Mouse (Mus musculus) spleen, adult 18-20 months (tissue): ENCODE data around the gene Igf2bp1.
A peak's percentile ranks its signal among the peaks of the same experiment; 100 is the strongest.

Experiments used
- DNase-seq, 2 experiments: peaks; one replicate each; pipeline ENCODE4 v3.0.0; 2022; ENCODE audit warnings: mixed read lengths in 2 of 2

Igf2bp1 gene

DNA sequence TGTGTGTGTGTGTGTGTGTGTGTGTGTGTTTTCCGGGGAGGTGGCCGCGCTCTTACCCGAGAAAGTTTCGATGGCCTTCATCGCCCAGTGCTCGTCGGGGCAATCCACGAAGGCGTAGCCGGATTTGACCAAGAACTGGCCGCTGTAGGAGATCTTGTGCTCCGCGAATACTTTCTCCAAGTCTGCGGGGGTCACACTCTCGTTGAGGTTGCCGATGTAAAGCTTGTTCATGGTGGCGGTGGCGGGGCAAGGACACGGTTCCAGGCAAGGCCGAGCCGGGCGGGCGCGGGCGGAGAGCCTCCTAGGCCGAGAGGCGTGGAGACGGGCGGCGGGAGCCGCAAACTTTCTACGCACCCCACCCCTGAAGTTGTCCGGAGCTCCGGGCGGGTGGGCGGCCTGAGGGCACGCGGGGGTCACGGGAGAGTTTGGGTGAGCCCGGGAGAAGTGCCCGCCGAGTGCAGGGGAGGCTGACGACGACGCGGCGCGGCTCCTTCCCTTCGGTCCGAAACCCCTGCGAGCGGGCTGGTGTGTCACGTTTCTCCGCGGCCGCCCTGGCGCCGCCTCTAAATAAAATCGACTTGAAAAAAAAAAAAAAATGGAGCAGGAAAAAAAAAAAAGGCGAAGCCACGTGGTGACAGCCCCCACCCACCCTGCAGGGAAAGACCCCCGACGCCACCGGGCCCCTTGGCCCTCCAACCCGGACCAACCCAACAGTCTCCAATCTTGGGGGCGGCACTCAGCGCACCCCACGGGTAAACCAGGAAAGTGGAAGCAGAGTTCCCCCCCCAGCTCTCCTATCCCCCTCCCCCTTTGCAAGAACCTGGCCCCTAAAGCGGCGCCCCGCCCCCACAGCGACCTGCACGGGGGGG lies at the start of gene Igf2bp1:
TSS of gene Igf2bp1 (minus strand) at position 538 of the 869 bp plus-strand sequence.
- DNase-seq, result peak in 1 of 2 experiments; percentile 33

DNA sequence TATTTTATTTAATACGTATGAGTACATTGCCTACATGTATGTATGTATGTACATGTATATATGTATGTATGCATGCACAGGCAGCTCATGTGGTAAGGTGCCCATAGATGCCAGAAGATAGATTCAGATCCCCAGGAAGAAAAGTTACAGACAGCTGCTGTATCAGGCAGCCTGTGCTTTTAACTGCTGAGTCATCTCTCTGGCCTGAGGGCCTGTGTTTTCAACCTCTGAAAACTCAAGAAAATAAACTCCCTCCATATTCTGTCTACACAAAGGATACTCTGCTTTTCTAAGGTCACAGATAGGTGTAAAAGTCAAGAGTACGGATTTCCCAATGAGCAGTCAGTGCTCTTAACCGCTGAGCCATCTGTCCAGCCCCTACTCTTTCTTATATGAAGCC lies 45.1 kb upstream of the Igf2bp1 start:
- DNase-seq, result no peak

DNA sequence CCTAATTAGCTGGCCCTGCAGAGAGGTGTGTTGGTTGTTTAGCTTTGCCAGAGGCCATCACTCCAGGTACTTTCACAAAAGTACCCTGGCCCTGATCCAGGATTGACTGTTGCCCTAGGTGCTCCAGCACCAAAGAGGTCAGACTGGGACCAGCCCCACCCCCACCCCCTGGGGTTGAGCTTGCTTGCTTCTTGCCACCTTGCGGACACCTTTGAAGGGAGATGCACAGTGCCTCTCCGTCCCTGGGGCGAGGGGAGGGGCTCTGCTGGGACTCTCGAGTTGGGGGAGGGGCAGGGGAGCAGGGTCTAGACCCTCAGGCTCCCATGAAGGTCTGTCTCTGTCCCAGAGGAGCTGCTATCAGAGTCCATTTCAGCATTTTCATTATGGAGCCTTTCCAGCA lies 44.2 kb upstream of the Igf2bp1 start:
- DNase-seq, result no peak

DNA sequence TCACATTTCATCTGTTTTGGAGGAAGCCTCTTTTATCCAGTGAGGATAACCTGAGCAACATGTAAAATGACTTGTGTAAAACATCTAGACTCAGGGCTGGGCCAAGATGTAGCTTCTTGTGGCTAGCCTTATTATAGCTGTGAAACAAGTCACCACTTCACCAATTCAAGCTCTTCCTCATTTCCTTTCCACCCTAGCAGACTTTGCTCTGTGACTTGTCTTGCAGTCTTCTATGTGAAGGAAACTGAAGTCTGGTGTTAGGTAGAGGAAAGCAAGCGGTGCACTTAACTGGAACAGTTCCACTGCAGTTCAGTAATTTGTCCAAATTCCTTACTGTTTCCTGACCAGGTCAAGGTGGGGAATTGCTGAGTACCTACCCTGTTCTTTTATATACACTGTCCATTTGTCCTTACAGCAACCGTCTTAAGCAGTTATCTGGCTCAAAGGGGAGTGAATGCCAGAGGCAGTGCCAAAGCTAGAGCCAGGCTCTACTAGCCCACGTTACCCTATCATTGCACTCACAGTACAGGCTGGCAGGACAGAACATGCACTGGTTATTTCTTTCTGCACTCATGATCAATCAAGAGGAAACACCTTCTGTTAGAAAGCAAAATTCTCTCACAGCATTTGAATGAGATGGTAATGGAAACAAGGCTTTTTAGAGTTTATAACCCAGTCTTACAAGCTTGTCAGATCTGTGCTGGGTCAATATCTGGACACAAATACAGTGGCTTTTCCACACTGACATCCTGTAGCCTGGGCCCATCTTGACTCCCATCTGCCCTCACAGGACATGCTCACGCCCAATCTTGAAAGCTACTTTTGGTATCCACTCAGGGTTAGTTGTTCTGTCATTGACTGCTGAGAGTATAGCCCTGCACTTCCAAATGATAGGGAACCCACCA lies 42.0 kb upstream of the Igf2bp1 start:
- no peak for DNase-seq

DNA sequence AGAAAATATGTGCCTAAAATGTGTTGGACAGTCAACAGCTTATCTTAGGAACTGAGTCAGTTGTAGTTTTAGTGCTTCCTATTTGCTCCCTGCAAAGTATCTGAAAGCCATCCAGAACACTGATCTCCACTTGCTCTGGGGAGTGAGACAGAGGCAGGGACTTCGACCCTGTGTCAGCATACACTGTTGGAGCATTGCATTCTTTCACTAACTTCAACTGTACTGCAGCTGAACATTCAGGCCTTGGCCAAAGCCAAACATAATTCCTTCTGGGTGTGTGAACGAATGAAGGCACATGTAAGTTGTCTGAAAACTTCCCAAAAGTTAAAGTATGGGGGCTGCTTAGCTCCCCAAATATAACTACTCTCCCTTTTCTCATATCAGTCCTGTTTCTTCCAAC lies 41.1 kb upstream of the Igf2bp1 start:
- DNase-seq, result no peak

DNA sequence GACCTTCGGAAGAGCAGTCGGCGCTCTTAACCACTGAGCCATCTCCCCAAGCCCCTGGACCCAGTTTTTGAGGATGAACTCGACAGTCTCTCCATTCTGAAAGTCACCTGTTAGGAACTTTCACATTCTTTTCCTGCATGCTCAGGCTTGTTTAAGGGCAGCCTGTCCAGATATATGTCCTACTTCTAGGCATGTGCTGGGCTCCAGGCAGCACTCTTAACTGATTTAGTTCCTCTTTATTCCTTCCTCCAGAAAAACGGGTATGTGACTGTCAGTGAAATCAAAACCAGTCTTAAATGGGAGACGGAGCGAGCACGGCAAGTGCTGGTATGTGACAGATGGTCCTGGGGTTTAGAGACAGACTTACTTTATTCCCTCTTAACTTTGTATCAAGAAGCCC lies 40.3 kb upstream of the Igf2bp1 start:
- no peak for DNase-seq

DNA sequence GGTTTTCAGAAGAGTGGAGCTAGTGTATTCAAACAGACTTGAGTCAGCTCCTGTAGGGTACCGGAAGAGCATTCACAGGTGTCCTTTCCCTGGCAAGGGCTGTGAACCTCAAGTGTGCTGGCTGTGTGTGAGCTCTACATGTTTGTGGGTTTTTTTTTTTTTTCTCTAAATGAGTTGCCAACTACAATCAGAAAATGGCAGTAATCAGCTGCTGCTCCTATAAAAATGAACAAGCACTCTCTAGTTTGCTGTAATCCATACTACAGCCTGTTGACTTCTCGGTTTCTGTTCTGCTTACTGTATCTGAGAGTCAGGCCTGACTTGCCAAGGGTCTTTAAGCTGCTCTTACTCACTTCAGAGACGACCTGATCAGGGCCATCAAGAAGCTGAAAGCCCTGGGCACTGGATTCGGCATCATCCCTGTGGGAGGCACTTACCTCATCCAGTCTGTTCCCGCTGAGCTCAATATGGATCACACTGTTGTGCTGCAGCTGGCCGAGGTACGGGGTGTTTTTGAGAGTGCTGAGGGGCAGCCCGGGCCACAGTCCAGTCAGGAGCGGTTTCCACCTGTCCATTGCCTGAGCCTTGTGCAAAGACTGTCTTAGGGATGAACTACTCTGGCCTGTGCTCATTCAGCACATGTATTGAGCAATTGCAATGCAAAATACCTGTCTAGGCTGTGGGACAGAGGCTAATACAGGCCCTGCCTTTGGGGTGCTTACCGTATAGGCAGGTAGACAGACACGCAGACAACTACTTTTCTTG lies 39.2 kb upstream of the Igf2bp1 start:
- DNase-seq, result no peak

DNA sequence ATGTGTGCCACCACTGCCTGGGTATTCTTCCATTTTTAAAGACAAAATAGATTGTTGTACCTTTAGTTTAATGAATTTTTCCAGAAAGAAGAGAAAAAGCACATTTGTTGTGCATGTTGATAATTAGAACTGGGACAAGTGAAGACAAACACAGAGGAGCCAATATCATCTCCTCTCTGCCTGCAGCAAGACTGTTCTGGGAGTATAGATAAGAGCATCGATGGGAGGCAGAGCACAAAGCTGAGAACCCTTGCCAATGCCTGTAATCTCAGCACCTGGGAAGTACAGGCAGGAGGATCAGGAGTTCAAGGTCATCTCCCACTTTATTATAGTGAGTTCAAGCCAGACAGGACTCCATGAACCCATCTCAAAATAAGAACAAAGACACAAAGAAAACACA lies 32.8 kb upstream of the Igf2bp1 start:
- no peak for DNase-seq

DNA sequence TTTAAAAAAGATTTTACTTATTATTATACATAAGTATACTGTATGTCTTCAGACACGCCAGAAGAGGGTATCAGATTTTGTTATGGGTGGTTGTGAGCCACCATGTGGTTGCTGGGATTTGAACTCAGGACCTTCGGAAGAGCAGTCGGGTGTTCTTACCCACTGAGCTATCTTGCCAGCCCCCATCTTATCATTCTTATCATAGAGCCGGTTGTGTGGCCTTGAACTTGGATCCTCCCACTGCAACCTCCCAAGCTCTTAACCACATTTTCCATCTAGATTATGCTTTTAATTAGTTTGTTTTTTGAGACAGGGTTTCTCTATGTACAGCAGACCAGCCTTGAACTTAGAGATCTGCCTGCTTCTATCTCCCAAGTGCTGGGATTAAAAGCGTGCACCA lies 31.8 kb upstream of the Igf2bp1 start:
- DNase-seq, result no peak

DNA sequence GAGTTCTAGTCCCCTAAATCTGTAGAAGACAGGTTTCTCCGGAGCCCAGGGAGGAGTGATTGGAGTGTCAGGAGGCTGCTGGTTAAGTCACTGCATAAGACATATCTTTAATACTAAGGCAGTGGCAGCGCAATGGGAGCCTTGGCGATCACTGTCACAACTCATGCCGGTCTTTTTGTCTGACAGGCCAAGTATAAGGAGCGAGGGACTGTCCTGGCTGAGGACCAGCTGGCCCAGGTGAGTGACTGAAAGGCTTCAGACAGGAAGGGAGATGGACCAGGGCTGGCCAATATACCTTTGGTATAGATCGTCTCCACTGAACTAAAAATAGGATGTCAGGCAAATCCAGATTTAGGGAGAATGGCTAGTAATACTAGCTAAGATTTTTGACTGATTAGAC lies 29.4 kb upstream of the Igf2bp1 start:
- DNase-seq, result no peak

DNA sequence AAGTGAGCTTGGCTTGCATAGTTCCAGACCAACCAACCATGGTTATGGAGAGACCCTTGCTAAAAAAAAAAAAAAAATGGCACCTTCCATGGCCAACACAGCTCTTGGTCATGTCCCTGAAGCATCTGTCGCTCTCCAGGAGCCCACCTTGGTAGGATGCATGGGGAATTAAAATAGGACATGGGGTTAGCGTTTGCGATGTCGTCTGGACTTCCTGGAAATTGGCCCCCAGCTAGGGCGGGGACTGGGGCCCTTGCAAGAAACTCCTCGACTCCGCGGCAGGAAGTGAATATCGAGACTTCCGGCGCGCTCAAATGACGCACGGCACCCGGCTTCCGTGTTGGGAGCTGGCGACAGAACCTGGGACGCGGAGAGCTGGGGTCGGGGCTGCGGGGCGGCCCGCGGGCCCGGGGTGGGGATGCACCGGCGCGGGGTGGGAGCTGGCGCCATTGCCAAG lies 28.9 kb upstream of the Igf2bp1 start, which contains the start of gene Snf8:
TSS of gene Snf8 (plus strand) at position 290 of the 457 bp plus-strand sequence.
- DNase-seq, result peak; percentile 87 to 96

DNA sequence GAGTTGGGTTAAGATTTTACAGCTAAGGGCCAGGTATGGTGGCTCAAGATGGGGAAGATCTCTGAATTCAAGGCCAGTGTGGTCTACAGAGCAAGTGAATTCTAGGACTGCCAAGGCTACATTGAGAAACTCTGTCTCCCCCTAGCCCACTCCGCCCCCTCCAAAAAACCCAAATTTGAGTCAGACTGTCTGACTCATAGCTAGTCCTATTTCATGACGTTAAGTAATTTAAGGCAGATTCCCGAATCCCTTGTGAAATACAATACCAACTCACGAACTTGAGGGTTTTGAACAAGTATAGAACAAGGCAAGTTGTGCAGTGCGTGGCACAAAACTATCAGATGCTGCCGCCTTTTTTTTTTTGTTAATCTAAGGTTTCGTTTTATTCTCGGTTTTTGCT lies 28.4 kb upstream of the Igf2bp1 start:
- DNase-seq, result no peak

DNA sequence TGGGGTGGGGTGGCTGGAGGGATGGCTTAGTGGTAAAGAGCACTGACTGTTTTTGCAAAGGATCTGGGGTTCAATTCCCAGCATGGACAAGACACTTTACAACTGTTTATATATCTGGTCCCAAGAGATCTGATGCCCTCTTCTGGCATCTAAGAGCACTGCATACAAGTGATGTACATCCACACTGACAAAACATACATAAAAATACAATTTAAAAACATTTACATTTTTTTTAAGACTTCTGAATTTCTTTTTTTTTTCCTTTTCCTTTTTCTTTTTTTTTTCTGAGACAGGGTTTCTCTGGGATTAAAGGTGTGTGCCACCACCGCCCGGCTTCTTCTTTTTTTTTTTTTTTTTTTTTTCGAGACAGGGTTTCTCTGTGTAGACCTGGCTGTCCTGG lies 27.5 kb upstream of the Igf2bp1 start:
- DNase-seq, result no peak

DNA sequence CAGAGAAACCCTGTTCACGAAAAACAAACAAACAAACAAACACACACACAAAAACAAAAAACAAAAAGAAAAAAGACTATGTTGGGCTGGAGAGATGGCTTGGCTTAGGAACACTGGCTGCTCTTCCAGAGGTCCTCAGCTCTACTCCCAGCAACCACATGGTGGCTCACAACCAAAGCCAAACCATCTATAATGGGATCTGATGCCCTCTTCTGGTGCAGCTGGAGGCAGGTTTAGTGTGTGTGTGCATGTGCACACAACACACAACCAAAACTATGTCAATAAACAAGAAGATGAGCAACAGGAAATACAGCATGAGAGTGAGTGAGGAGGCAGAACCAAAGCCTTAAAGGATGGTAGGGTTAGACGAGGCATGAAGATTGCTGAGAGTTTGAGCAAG lies 26.0 kb upstream of the Igf2bp1 start:
- no peak for DNase-seq

DNA sequence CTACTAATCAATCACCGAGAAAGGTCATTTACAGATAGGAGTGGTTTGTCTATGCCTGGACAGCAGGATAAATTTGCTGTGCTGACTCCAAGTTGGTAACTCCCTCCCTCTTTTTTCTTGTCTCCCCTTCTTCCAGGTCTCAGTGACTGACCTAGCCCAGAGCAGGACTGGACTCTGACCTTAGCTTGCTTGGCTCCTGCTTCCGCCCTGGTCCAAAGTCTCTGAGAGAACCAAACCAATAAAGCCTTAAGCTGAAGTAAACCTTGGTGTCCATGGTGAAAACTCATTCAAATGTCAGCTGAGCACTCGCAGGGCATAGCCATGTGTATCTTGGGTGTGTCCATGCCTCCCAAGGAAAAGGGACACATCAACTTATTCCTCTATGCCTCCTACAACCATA lies 24.8 kb upstream of the Igf2bp1 start:
- DNase-seq, result no peak

DNA sequence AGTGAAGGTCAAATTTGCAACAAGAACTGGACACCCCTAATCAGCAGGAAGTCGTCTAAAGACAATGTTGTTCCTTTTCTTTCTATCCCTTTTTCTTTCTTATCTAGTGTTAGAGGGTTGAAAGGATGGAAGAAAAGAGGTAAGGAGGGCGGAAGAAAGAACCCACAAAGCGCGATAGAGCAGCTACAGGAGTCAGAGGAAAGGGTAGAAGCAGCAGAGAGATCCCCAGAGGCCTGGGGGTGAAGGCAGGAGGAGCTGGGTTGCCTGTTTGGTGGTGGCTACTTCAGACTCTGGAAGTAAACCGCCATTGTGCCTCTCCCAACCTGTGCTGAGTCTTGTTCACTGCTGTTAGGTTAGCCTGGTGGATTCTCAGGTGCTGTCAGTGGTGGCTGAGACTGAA lies 22.4 kb upstream of the Igf2bp1 start:
- no peak for DNase-seq

DNA sequence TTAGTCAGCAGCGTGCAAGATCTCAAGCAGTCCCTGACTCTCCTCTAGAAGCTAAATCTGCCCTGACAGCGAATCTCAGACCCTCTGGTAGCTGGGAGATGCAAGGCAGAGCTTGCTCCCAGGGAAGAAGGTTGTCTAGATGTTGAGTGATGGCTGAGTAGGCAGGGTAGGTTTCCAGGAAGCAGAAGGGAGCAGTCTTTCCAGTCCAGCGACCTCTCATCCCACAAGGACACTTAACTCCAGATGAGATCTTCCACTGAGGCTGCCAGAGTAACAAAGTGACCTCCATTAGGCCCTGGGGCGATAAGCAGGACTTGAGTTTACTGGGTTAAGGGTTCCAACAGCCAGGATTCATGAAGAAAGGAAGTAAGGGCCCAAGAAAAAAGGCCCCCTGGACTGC lies 14.9 kb upstream of the Igf2bp1 start:
- no peak for DNase-seq

DNA sequence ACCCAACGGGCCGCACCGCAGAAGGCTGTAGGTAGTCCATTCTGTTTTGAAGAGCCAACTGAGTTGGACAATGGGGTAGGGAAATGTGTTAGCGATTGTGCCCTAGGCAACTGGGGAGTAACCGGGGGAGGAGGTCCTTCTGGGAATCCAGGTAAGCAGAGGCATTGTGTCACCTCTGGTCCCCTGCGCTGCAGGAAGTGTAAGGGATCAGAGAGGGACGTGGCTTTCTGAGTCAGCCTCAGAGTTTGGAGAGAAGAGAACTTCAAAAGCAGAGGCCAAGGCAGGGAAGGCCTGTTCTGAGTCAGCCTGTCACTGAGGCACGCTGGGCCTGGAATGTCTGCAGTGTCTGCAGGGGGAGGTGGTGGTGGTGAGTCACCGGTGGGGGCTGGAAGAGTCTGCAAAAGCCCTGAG lies 12.2 kb upstream of the Igf2bp1 start:
- no peak for DNase-seq

DNA sequence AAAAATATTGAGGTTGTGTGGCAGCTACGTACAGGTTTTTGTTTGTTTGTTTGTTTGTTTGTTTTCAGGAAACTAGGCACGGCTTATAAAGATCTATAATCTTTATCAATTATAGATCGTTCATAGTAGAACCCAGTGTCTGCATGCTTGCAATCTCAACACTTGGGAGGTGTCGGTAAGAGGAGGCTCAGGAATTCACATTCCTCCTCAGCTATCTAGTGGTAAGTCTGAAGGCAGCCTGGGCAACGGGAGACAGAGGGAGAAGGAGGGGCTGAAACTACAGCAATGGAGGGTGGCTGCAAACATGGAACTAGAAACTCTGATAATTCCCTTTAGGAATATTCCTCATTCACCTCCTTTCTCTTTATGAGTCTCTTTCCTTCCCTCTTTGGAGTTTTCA lies 9.7 kb upstream of the Igf2bp1 start:
- DNase-seq, result no peak

DNA sequence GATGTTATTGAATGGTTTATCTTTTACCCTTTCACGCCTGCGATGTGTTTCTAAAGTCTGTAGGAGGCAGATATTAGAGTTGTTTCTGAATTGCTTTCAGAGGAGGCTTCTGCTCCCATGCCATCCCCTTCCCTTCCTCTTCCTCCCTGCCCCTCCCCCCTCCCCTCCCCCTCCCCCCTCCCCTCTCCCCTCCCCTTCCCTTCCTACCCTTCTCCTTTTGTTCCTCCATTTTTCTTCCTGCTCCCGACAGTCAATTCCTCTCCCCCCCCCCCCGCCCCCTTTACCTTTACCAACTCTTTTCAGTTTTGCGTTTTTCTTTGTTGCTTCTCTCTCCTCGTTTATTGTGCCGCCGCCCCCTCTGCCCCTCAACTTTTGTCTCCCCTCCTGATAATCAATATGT lies 6.2 kb upstream of the Igf2bp1 start:
- DNase-seq, result no peak

DNA sequence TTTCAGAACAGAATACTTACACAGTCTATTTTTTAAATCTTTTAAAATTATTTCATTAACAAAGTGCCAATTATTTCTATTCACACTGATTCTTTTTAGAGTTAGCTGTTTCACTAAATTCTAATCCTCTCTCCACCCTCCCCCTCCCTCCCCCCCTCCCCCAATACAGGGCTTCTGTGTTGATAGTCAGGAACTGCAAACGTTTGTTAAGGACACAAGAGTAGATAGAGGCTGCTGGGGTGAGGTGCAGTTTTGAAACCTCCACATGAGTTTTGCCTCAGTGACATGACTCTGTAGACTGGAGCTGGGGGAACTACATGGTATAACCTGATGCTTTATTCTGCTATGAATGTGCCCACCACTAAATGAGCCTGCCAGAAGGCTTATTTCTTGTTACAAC lies 3.1 kb upstream of the Igf2bp1 start:
- DNase-seq, result no peak

DNA sequence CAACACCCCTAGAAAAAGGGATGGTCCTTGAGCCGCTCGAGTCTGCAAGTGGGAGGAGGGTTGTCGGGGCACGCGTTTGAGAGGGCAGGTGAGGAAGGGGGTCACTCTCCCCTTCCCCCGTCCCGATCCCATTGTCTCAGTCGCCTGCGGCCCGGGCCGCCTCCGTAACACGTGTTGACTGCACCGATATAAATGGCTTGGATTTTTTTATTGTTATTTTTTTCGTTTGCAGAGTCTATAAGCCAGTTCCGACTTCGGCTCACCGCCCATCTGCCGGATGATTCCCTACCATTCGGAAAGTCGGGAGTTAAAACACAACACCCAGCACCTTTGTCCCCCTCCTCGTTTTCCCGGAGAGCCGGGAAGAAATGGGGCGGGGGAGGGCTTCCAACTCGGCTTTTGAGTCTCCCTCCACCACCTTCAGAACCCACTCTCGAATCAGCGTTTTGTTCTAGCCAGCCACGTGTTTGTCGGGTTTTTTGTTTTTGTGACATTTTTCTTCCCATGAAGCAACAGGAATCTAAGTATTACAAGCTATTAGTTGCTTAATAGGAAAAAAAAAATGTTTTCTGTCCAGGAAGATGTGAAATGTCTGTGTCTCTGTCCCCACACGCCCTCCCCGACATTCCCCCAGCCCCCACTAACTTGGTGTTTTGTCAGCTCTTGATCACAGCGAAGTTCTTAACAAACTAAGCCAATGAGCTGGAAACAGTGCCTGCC lies 1.9 kb upstream of the Igf2bp1 start:
- DNase-seq, result peak in 1 of 2 experiments; percentile 14
